ENCODE assay signal across 8 mouse cellular contexts in the genomic region with DNA sequence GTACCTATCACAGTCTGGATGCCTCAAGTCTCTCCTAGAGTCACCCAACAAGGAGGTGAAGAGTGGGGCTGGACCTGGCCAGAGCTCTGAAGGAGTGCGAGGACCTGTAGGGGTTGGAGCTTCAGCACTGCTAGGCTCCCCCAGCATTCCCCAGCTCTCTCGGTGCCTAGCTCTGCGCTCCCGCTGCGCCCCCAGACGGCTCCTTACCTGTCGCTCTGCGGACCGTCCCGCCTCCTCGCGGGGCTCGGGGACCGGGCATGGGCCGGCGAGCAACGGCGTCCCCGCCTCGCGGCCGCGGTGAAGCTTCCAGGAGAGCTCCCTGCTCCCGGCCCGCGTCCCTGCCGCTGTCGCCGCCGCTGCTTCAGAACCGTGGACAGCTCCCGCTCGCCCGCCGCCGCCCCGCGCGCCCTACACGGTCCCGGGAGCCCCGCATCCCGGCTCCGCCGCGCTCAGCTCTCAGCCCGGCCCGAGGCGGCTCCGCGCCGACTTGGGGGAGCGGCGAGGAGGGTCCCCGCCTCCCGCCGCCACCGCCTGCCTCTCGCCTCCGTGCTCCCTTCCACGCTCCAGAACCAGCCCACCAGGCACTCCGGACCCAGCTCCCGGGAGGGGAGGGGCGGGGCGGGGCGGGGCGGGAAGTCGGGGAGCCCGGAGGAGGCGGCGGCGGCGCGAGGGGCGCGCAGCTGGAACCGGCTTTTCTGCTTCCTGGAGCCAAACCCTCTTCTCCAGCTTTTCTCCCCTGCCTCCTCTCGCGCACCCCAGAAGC. TPM values are rescaled to one million over a fixed set of nuclear protein-coding genes. Genes with fewer than 3 reads are reported as not detected.
A peak's percentile ranks its signal among the peaks of the same experiment; 100 is the strongest.
DNase-seq lines count a peak whose midpoint lies in the region; ATAC-seq and TF ChIP-seq lines count a peak whose summit lies in the region.

A gene (minus strand): TSS at position 513 of the 763 bp plus-strand sequence.

- ATAC-seq in forebrain, embryonic 15.5 days (replicated peaks), result peak; percentile 83

- H3K36me3 ChIP-seq in ES-E14 (ENCODE audit: control insufficient read depth, insufficient read depth, low read length, poor library complexity, severe bottlenecking), result no peaks in the 10 kb centered on the region
- H3K36me3 ChIP-seq in forebrain, embryonic 15.5 days, result no peaks in the 10 kb centered on the region

- DNase-seq in ES-E14 (ENCODE audit: low read depth, low spot score), result peak; percentile 40
- peak; percentile 43 for DNase-seq in c-Kit-positive CD71-positive TER-119-positive erythroid progenitor cells, embryonic 14.5 days (ENCODE audit: low spot score)
- DNase-seq in heart, postnatal 4 days, result peak; percentile 90
- DNase-seq in layer of hippocampus, postnatal 25 days (ENCODE audit: extremely low spot score in 1 of 2, low spot score in 1 of 2), result peak; percentile 37 to 65
- peak; percentile 47 for DNase-seq in lung, postnatal 25 days (ENCODE audit: low spot score)
- DNase-seq in retina, postnatal 7 days (ENCODE audit: low read depth, low spot score), result peak; percentile 24
- DNase-seq in urinary bladder, adult 2 months (ENCODE audit: low spot score), result peak; percentile 69

- peak within 1 kb of the TSS; percentile 71 to 82 for H3K4me3 ChIP-seq in ES-E14 (ENCODE audit: insufficient read depth in 1 of 2, low read depth in 1 of 2, low read length in 2 of 2, poor library complexity in 1 of 2, severe bottlenecking in 1 of 2)
- H3K4me3 ChIP-seq in forebrain, embryonic 15.5 days, result peak within 1 kb of the TSS; percentile 55

- H3K4me1 ChIP-seq in ES-E14 (ENCODE audit: control insufficient read depth in 2 of 2, insufficient read depth in 2 of 2, low read length in 2 of 2, poor library complexity in 1 of 2), result no peaks in the 10 kb centered on the region
- peaks cover 11% of the 10 kb centered on the region; the same call in 1 of the 2 replicates for H3K4me1 ChIP-seq in forebrain, embryonic 15.5 days

- in situ Hi-C loops in ES-E14 (cut with MboI; ENCODE audit: low sequenced_read_pairs in 2 of 2, unreplicated experiment in 2 of 2), result no loop called here

- no peak within 1 kb of the TSS for H3K27ac ChIP-seq in ES-E14 (ENCODE audit: insufficient read depth, low read depth, low read length, poor library complexity, severe bottlenecking)
- H3K27ac ChIP-seq in forebrain, embryonic 15.5 days (replicated peaks), result no peak within 1 kb of the TSS

- under 1% methylated on average over 68 of the region's 79 CpGs for WGBS in forebrain, embryonic 15.5 days

- peaks cover 36% of the 10 kb centered on the region for H3K27me3 ChIP-seq in forebrain, embryonic 15.5 days

- no peak within 1 kb of the TSS for H3K9ac ChIP-seq in ES-E14 (ENCODE audit: insufficient read depth, low read depth, low read length, poor library complexity, severe bottlenecking)
- H3K9ac ChIP-seq in forebrain, embryonic 15.5 days (replicated peaks), result peak within 1 kb of the TSS; percentile 59

- H3K9me3 ChIP-seq in ES-E14 (ENCODE audit: control insufficient read depth, insufficient read depth, low read depth, low read length), result no peaks in the 10 kb centered on the region
- H3K9me3 ChIP-seq in forebrain, embryonic 15.5 days, result no peaks in the 10 kb centered on the region

- peak within 1 kb of the TSS; percentile 84 for H3K4me2 ChIP-seq in forebrain, embryonic 15.5 days (replicated peaks)

TF ChIP-seq in ES-E14, 5 proteins besides CTCF, POLR2A, EP300 and RAD21:
- no peak for TF ChIP-seq ZC3H11A (IDR thresholded peaks at IDR 0.05; ENCODE audit: borderline replicate concordance, low read depth, low read length)
- TF ChIP-seq CHD2 (IDR thresholded peaks at IDR 0.05; ENCODE audit: low read depth, low read length), result no peak
- TF ChIP-seq MAFK (IDR thresholded peaks at IDR 0.05; ENCODE audit: insufficient read depth, low read depth, low read length), result no peak
- no peak for TF ChIP-seq ZNF384 (IDR thresholded peaks at IDR 0.05; ENCODE audit: low read depth, low read length)
- TF ChIP-seq HCFC1 (IDR thresholded peaks at IDR 0.05; ENCODE audit: borderline replicate concordance, insufficient read depth, low read length), result no peak
TF ChIP-seq in ES-E14: peak in this region for 0.

RNA-seq across cellular contexts. Expression of the gene that starts here (rescaled TPM):
- 0.09 and 0.16 TPM in 2 replicates for total RNA-seq in ES-E14 (2012; rRNA removed)
- 3.4 and 3.9 TPM in 2 replicates for polyA plus RNA-seq in forebrain, embryonic 15.5 days (2015; fragmentation: Nextera tagmentation; extraction: Ambion mirVana)
- total RNA-seq in heart, postnatal 4 days (2021), result not detected
- 1 to 10 TPM; 7.3 to 7.5 TPM for total RNA-seq in layer of hippocampus, postnatal 25 days (2021)
- 0.01 TPM in 1 of 2 replicates, not detected in the other for polyA plus RNA-seq in urinary bladder, adult 2 months (2012; rRNA removed)

Comparison
In these comparisons a context has a peak if more than half of its experiments do, and no peak if none do; other contexts are left out.
1. Peak in DNase-seq and H3K4me3 ChIP-seq in ES-E14; RNA of the gene not detected or under 1 TPM.
2. Peak in DNase-seq in heart, postnatal 4 days; RNA of the gene not detected or under 1 TPM.
3. Peak in DNase-seq in urinary bladder, adult 2 months; RNA of the gene not detected or under 1 TPM.
4. DNase-seq: peak in every context shown above with its lines; median percentile 90 in heart, postnatal 4 days; 69 in urinary bladder, adult 2 months; 51 in layer of hippocampus, postnatal 25 days; 47 in lung, postnatal 25 days; 43 in c-Kit-positive CD71-positive TER-119-positive erythroid progenitor cells, embryonic 14.5 days; 40 in ES-E14; 24 in retina, postnatal 7 days.